Mouse (Mus musculus): ENCODE data around the gene Tmprss7. TPM values are rescaled to one million over a fixed set of nuclear protein-coding genes. Genes with fewer than 3 reads are reported as not detected.

The Tmprss7 gene
- polyA plus RNA-seq, 1 experiment from 2014 or later, result 0.11 TPM

DNA sequence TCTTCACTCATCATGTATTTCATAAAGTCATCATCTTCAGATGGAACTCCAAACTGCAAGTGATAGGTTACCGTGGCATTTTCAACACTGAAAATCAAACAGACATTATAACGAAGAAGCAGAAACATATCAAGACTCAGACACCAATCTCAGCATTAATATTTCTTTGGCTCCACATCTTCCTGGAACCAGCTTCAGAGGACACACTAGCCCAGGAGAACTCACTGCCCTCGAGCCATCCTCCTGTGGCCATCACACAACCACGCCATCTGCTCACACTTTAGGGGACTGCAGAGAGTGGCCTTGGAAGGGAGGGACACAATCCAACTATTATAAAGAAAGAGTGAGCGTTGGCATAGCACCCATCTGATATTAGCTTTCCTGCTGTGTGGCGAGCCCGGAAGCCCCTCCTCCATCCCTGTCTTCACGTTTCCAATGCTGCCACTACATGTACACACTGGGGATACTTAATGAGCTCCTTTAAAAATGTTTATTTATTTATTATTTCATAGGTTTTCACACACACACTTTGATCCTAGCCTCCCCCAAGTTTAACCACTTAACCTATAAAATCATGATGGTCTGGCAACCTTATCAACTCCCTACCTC is 63.9 kb downstream of the Tmprss7 start:
- Histone ChIP-seq H3K9me3 (ENCODE audit: low read depth, low read length) (no peaks in the 10 kb centered on the region), H3K27me3 (ENCODE audit: insufficient read depth, low read length) (no peaks in the 10 kb centered on the region), H3K9ac (no peak overlapping the region), H3K4me3 (ENCODE audit: low read depth, low read length) (no peak overlapping the region), H3K27ac (ENCODE audit: low read depth) (no peak overlapping the region), H3K36me3 (ENCODE audit: insufficient read depth) (no peaks in the 10 kb centered on the region), H3K4me1 (ENCODE audit: insufficient read depth) (no peaks in the 10 kb centered on the region; the same call in 1 of the 2 replicates), H3K4me2 (no peak overlapping the region)
- no peak for TF ChIP-seq CTCF (IDR thresholded peaks at IDR 0.05; ENCODE audit: low read depth)
- ATAC-seq (ENCODE audit: insufficient read depth) (peak; percentile 67), DNase-seq (peak; percentile 27)
- WGBS, result 56% methylated on average over 8 of the region's 8 CpGs

DNA sequence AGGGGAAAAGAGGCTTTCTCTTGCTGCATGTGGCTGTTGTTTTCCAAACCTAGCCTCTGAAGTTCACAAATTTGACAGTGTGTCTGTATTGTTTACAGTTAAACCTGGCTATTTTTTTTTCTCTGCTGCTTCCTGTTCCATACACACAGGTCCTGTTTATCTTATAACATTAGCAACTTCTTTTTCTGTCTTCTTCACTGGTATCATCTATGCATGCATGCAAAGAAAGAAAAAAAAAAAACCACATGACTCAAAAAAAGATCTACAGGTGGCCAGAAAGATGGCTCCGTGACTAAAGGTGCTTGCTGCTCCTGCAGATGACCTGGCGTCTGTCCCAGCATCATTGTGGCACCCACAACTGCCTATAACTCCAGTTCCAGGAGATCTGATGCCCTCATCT is 68.1 kb downstream of the Tmprss7 start:
- DNase-seq, result no peak

DNA sequence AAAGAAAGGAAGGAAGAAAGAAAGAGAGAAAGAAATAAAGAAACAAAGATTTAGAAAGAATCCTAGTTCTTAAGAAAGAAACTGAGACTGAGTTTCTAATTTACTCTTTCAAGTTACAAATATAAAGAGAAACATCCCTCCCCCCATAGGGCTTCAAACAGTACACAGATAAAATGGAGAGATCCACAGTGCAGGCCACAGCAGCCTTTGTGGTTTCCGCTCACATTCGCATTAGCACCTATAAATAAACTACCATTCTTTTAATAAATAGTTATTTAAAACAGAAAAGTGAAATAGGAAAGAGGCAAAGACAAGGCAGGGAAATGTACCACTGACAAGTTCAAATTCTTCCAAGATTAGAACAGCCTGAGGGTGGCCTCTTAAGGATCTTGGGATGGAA is 68.7 kb downstream of the Tmprss7 start:
- TF ChIP-seq CTCF (IDR thresholded peaks at IDR 0.05; ENCODE audit: low read depth), result no peak
- 59% methylated on average over 2 of the region's 2 CpGs for WGBS

More for the DNA sequence above, 68.1 kb downstream of the Tmprss7 start:
- 61% methylated on average over 2 of the region's 2 CpGs for WGBS
- Histone ChIP-seq H3K9ac (no peak overlapping the region), H3K4me3 (ENCODE audit: low read depth, low read length) (no peak overlapping the region), H3K36me3 (ENCODE audit: insufficient read depth) (no peaks in the 10 kb centered on the region), H3K9me3 (ENCODE audit: low read depth, low read length) (no peaks in the 10 kb centered on the region), H3K4me1 (ENCODE audit: insufficient read depth) (no peaks in the 10 kb centered on the region; the same call in 1 of the 2 replicates), H3K27ac (ENCODE audit: low read depth) (no peak overlapping the region), H3K27me3 (ENCODE audit: insufficient read depth, low read length) (no peaks in the 10 kb centered on the region), H3K4me2 (no peak overlapping the region)
- TF ChIP-seq CTCF (IDR thresholded peaks at IDR 0.05; ENCODE audit: low read depth), result no peak
- ATAC-seq (ENCODE audit: insufficient read depth), result no peak

GRCm38 (mm10) chr16:45623230-45623629 is 70.2 kb downstream of the Tmprss7 start:
- DNase-seq, result no peak
- no peak for TF ChIP-seq CTCF (IDR thresholded peaks at IDR 0.05; ENCODE audit: low read depth)
- Histone ChIP-seq H3K27me3 (ENCODE audit: insufficient read depth, low read length) (no peaks in the 10 kb centered on the region), H3K9me3 (ENCODE audit: low read depth, low read length) (no peaks in the 10 kb centered on the region), H3K9ac (no peak overlapping the region), H3K36me3 (ENCODE audit: insufficient read depth) (no peaks in the 10 kb centered on the region), H3K4me1 (ENCODE audit: insufficient read depth) (peaks cover 6% of the 10 kb centered on the region), H3K27ac (ENCODE audit: low read depth) (no peak overlapping the region), H3K4me3 (ENCODE audit: low read depth, low read length) (no peak overlapping the region), H3K4me2 (no peak overlapping the region)
- 79% methylated on average over 4 of the region's 4 CpGs for WGBS
- no peak for ATAC-seq (ENCODE audit: insufficient read depth)

More for the DNA sequence above, 68.7 kb downstream of the Tmprss7 start:
- Histone ChIP-seq H3K4me1 (ENCODE audit: insufficient read depth) (peaks cover 3% of the 10 kb centered on the region), H3K27ac (ENCODE audit: low read depth) (no peak overlapping the region), H3K9me3 (ENCODE audit: low read depth, low read length) (no peaks in the 10 kb centered on the region), H3K9ac (no peak overlapping the region), H3K4me2 (no peak overlapping the region), H3K4me3 (ENCODE audit: low read depth, low read length) (no peak overlapping the region), H3K27me3 (ENCODE audit: insufficient read depth, low read length) (no peaks in the 10 kb centered on the region), H3K36me3 (ENCODE audit: insufficient read depth) (no peaks in the 10 kb centered on the region)
- ATAC-seq (ENCODE audit: insufficient read depth) (no peak), DNase-seq (no peak)

DNA sequence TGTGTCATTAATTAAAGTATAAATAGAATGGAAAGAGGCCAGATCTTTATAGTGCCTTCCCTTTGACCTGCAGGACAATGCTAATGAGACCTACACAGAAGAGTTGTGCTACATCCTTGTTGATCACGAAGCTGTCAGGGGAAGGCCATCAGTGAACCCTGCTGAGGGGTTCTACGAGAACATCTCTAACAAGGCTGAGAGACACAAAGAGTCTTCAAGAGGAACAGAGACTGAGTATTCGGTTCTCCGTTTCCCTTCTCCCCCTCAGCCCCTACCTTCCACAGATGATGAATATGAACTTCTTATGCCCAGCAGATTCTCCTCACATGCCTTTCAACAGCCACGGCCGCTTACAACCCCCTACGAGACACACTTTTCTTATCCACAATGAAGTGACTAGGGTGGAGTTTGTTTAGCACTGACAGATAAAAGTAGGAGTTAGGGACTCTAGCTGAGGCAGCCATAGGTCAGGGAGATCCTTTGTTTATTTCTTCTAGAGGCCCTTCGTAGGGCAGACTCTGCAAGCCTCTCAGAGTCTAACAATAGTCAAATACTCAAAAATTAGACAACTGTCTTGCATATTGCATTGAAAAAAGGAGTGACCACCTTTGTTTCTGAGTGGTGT is 73.6 kb downstream of the Tmprss7 start:
- Histone ChIP-seq H3K9me3 (ENCODE audit: low read depth, low read length) (no peaks in the 10 kb centered on the region), H3K4me1 (ENCODE audit: insufficient read depth) (peaks cover 6% of the 10 kb centered on the region), H3K4me3 (ENCODE audit: low read depth, low read length) (no peak overlapping the region), H3K36me3 (ENCODE audit: insufficient read depth) (no peaks in the 10 kb centered on the region), H3K27ac (ENCODE audit: low read depth) (no peak overlapping the region), H3K4me2 (no peak overlapping the region), H3K27me3 (ENCODE audit: insufficient read depth, low read length) (no peaks in the 10 kb centered on the region), H3K9ac (no peak overlapping the region)
- DNase-seq (peak; percentile 46), ATAC-seq (ENCODE audit: insufficient read depth) (peak; percentile 62; the same call in 1 of the 2 replicates)
- 27% methylated on average over 8 of the region's 8 CpGs for WGBS
- no peak for TF ChIP-seq CTCF (IDR thresholded peaks at IDR 0.05; ENCODE audit: low read depth)

- Histone ChIP-seq H3K9ac (no peak overlapping the region), H3K4me1 (ENCODE audit: insufficient read depth) (peaks cover 6% of the 10 kb centered on the region), H3K27me3 (ENCODE audit: insufficient read depth, low read length) (no peaks in the 10 kb centered on the region), H3K27ac (ENCODE audit: low read depth) (no peak overlapping the region), H3K36me3 (ENCODE audit: insufficient read depth) (no peaks in the 10 kb centered on the region), H3K4me3 (ENCODE audit: low read depth, low read length) (no peak overlapping the region), H3K9me3 (ENCODE audit: low read depth, low read length) (no peaks in the 10 kb centered on the region), H3K4me2 (no peak overlapping the region)
- WGBS, result 88% methylated on average over 1 of the region's 1 CpGs
- DNase-seq, result no peak
- ATAC-seq (ENCODE audit: insufficient read depth), result no peak
- TF ChIP-seq CTCF (IDR thresholded peaks at IDR 0.05; ENCODE audit: low read depth), result no peak
These were observed 77.5 kb downstream of the Tmprss7 start for GRCm38 (mm10) chr16:45615944-45616343.

- Histone ChIP-seq H3K4me2 (no peak overlapping the region), H3K36me3 (ENCODE audit: insufficient read depth) (no peaks in the 10 kb centered on the region), H3K4me3 (ENCODE audit: low read depth, low read length) (no peak overlapping the region), H3K9me3 (ENCODE audit: low read depth, low read length) (no peaks in the 10 kb centered on the region), H3K27me3 (ENCODE audit: insufficient read depth, low read length) (no peaks in the 10 kb centered on the region), H3K27ac (ENCODE audit: low read depth) (no peak overlapping the region), H3K9ac (no peak overlapping the region), H3K4me1 (ENCODE audit: insufficient read depth) (no peaks in the 10 kb centered on the region)
- TF ChIP-seq CTCF (IDR thresholded peaks at IDR 0.05; ENCODE audit: low read depth), result no peak
- no peak for ATAC-seq (ENCODE audit: insufficient read depth)
- no peak for DNase-seq
- 55% methylated on average over 2 of the region's 2 CpGs for WGBS
These were observed 80.2 kb downstream of the Tmprss7 start for GRCm38 (mm10) chr16:45613247-45613646.
